Mouse (Mus musculus): ENCODE data around the gene Tubgcp2. TPM values are rescaled to one million over a fixed set of nuclear protein-coding genes. Genes with fewer than 3 reads are reported as not detected.

The Tubgcp2 gene
- 58.1 and 67.4 TPM in 2 replicates for polyA plus RNA-seq (2014; fragmentation: Nextera tagmentation; extraction: Ambion mirVana)

DNA sequence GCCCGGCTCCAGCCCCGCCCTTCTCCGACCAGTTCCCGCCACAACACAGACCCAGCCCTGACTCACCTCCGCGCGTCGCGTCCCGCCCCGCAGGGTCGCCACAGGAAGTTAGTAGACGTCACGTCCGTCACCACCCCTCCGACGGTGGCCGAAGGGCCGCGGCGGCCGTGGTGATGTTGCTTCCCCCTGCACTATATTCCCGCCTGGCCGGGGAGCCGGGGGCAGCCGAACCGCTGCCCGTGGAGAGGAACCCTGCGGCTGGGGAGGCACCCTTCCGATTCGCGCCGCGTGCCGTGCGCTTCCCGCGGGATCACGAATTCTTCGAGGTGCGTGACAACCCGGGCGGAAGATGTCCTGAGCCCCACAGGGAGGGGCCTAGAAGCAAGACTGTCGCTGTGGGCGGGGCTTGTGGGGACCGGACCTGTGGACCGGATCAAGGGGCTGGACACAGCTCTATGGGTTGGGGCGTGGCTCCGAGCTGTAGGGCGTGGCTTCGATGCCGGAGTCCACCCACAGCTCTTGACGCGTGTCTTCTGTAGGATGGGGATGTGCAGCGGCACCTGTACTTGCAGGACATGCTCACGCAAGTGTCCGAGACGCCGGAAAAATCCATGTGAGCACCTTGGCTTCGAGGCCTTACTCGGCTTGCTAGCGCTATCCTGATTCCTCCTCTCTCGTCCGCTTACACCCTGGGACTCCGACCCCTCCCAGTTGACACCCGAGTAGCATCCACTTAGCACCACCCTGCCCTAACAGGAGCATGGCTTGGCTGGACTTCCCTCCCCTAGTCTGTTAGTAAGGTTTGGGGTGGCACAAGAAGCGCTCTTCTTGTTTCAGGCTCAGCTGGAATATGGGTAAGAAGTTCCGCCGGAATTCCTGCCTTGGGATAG, at the start of gene Tubgcp2, which contains the start of gene Zfp511:
Tubgcp2 (minus strand) TSS at position 389 of the 890 bp plus-strand sequence.
Zfp511 (plus strand) TSS at position 111 of the 890 bp plus-strand sequence.
- DNase-seq (ENCODE audit: low spot score) (peak; percentile 97), ATAC-seq (ENCODE audit: low FRiP score) (peak; percentile 98)
- 2% methylated on average over 69 of the region's 69 CpGs for WGBS
- H3K36me3 ChIP-seq (ENCODE audit: control insufficient read depth, insufficient read depth, low read length), result peaks cover 6% of the 10 kb centered on the region; the same call in 1 of the 2 replicates
- peaks cover 6% of the 10 kb centered on the region; the same call in 1 of the 2 replicates for H3K4me1 ChIP-seq (replicated peaks; ENCODE audit: control insufficient read depth, insufficient read depth, low read length)
- H3K4me2 ChIP-seq (replicated peaks; ENCODE audit: low read depth, low read length), result peak within 1 kb of the TSS; percentile 79
- H3K9me3 ChIP-seq (ENCODE audit: control insufficient read depth, low read length), result no peaks in the 10 kb centered on the region
- peak within 1 kb of the TSS; percentile 86 for H3K9ac ChIP-seq (ENCODE audit: low read depth, low read length)
- H3K27me3 ChIP-seq (ENCODE audit: control insufficient read depth, insufficient read depth, low read length), result no peaks in the 10 kb centered on the region
- H3K27ac ChIP-seq (ENCODE audit: low read depth, low read length), result peak within 1 kb of the TSS; percentile 87
- H3K4me3 ChIP-seq (ENCODE audit: low read depth, low read length), result peak within 1 kb of the TSS; percentile 89

DNA sequence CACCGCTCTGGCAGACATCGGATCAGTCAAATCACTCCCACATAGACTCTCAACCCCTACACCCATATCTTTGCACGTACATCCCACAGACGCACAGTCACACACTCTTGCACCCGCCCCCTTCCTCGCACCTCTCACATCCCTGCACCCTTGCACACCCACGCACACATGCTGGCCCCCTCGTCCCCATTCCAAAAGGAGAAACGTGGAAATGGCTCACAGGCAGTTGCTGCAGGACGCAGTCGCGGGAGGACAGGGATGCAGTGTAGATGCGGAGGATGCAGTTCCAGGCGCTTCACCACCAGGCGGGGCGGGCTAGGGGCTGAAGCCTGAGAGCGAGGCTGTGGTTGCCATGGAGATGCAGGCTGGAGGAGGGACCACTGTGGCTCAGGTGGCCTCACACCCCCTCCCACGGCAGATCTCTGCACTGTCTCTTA, 45.8 kb upstream of the Tubgcp2 start, which contains the start of gene Caly:
Caly (minus strand) TSS at position 307 of the 437 bp plus-strand sequence.
- Histone ChIP-seq H3K4me3 (ENCODE audit: low read depth, low read length) (peak within 1 kb of the TSS; percentile 26), H3K36me3 (ENCODE audit: control insufficient read depth, insufficient read depth, low read length) (no peaks in the 10 kb centered on the region), H3K4me1 (replicated peaks; ENCODE audit: control insufficient read depth, insufficient read depth, low read length) (peaks cover 12% of the 10 kb centered on the region), H3K9ac (ENCODE audit: low read depth, low read length) (peak within 1 kb of the TSS; percentile 42), H3K27me3 (ENCODE audit: control insufficient read depth, insufficient read depth, low read length) (peaks cover 28% of the 10 kb centered on the region), H3K9me3 (ENCODE audit: control insufficient read depth, low read length) (no peaks in the 10 kb centered on the region), H3K4me2 (replicated peaks; ENCODE audit: low read depth, low read length) (peak within 1 kb of the TSS; percentile 53), H3K27ac (ENCODE audit: low read depth, low read length) (no peak within 1 kb of the TSS)
- DNase-seq (ENCODE audit: low spot score) (peak; percentile 87), ATAC-seq (ENCODE audit: low FRiP score) (peak; percentile 74)
- 8% methylated on average over 18 of the region's 18 CpGs for WGBS

DNA sequence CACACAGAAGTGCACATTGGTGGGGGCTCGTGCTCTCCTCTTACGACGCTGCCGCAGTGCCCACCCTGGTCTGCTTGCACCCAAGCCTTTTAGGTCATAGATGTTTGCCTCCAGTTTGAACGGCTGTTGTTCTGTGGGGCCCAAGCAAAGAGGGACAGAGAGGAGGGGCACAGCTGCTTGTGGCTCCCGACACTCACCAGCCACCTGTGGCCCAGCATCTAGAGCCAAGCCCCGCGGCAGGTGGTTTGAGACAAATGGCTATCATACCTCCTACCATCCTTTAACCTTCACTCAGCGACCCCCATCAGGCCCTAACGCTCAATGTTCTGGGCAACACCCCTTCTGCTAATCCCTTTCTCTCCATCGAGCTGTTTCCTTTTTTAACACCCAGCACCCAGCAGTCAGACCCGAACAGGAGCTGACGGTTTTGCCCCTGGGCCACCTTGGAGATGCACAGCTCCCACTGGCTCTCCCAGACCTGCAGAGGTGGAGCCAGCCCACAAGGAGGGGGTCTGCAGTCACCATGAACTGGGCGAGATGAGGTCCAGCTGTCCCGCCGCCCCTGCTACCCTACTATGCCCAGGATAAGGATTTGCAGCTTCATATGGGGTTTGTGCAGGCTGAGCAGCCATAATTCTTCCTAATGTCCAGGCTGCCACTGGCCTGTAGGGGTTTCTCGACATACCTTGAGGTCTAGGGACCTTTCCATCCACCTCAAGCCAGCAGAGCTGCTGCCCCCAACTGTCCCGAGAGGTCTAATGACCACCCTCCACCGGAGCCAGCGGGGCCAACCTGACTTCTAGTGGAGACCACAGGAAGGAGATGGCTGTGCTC, 45.2 kb upstream of the Tubgcp2 start:
- 12% methylated on average over 20 of the region's 20 CpGs for WGBS
- Histone ChIP-seq H3K27ac (ENCODE audit: low read depth, low read length) (no peak overlapping the region), H3K9me3 (ENCODE audit: control insufficient read depth, low read length) (no peaks in the 10 kb centered on the region), H3K9ac (ENCODE audit: low read depth, low read length) (no peak overlapping the region), H3K4me2 (replicated peaks; ENCODE audit: low read depth, low read length) (peak overlapping the region; percentile 53), H3K27me3 (ENCODE audit: control insufficient read depth, insufficient read depth, low read length) (peaks cover 28% of the 10 kb centered on the region), H3K4me1 (replicated peaks; ENCODE audit: control insufficient read depth, insufficient read depth, low read length) (peaks cover 12% of the 10 kb centered on the region), H3K36me3 (ENCODE audit: control insufficient read depth, insufficient read depth, low read length) (no peaks in the 10 kb centered on the region), H3K4me3 (ENCODE audit: low read depth, low read length) (peak overlapping the region; percentile 26)
- DNase-seq (ENCODE audit: low spot score) (peak; percentile 16), ATAC-seq (ENCODE audit: low FRiP score) (peak; percentile 32)

DNA sequence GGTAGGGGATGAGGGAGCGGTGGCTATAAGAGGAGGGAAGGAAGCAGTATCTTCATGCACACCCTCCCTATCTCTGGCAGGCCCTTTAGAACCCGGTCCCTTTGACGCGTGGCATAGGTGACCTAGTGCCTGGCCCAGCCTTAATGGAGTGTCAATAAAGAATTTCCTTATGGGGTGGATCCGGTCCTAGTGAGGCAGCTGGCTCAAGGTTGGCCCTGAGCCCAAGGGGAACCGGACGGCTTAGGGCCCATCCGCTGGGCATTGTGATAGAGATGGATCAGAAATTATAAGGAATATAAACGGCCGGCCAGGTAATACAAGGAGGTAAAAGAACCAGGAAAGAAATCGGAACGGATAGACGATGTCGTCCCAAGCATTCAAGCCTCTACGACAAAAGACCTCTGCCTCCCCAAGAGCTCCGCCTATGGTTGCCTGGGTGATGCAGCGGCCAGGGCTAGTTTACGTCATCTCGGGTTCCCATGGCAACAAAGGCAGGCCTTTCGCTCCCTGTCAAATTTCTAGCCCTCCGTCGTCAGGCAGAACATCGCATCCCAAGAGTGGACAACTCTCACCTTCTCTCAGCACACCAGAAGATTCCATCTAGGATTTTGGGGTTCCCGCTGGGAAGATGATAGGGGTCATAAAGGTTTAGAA, 44.2 kb upstream of the Tubgcp2 start:
- Histone ChIP-seq H3K4me3 (ENCODE audit: low read depth, low read length) (peak overlapping the region; percentile 26), H3K27me3 (ENCODE audit: control insufficient read depth, insufficient read depth, low read length) (peaks cover 28% of the 10 kb centered on the region), H3K4me1 (replicated peaks; ENCODE audit: control insufficient read depth, insufficient read depth, low read length) (peaks cover 12% of the 10 kb centered on the region), H3K36me3 (ENCODE audit: control insufficient read depth, insufficient read depth, low read length) (no peaks in the 10 kb centered on the region), H3K27ac (ENCODE audit: low read depth, low read length) (peak overlapping the region; percentile 67), H3K4me2 (replicated peaks; ENCODE audit: low read depth, low read length) (peak overlapping the region; percentile 53), H3K9me3 (ENCODE audit: control insufficient read depth, low read length) (no peaks in the 10 kb centered on the region), H3K9ac (ENCODE audit: low read depth, low read length) (peak overlapping the region; percentile 44; the same call in 1 of the 2 replicates)
- peak; percentile 83 for ATAC-seq (ENCODE audit: low FRiP score)
- WGBS, result 4% methylated on average over 24 of the region's 24 CpGs
- peak; percentile 95 for DNase-seq (ENCODE audit: low spot score)

DNA sequence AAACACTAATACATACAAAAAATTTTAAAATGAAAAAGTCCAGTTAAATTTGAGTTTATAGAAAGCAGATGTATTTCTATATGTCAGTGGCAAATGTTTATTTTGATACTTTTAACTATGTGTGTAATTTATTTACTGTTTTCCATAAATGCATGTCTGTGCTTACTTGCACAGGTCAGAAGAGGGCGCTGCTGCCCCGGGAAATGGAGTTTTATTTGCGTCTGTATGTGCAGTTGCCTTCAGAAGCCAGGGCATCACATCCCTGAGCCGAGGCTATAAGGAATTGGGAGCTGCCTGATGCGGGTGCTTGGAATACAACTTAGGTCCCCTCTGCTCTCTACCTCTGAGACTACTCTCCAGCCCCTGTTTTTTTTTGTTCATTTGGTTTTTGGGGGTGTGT, 42.2 kb upstream of the Tubgcp2 start:
- Histone ChIP-seq H3K9me3 (ENCODE audit: control insufficient read depth, low read length) (no peaks in the 10 kb centered on the region), H3K4me3 (ENCODE audit: low read depth, low read length) (no peak overlapping the region), H3K4me2 (replicated peaks; ENCODE audit: low read depth, low read length) (no peak overlapping the region), H3K36me3 (ENCODE audit: control insufficient read depth, insufficient read depth, low read length) (no peaks in the 10 kb centered on the region), H3K27ac (ENCODE audit: low read depth, low read length) (no peak overlapping the region), H3K4me1 (replicated peaks; ENCODE audit: control insufficient read depth, insufficient read depth, low read length) (peaks cover 12% of the 10 kb centered on the region), H3K9ac (ENCODE audit: low read depth, low read length) (no peak overlapping the region), H3K27me3 (ENCODE audit: control insufficient read depth, insufficient read depth, low read length) (peaks cover 28% of the 10 kb centered on the region)
- 7% methylated on average over 5 of the region's 5 CpGs for WGBS
- peak; percentile 87 for DNase-seq (ENCODE audit: low spot score)
- ATAC-seq (ENCODE audit: low FRiP score), result no peak

DNA sequence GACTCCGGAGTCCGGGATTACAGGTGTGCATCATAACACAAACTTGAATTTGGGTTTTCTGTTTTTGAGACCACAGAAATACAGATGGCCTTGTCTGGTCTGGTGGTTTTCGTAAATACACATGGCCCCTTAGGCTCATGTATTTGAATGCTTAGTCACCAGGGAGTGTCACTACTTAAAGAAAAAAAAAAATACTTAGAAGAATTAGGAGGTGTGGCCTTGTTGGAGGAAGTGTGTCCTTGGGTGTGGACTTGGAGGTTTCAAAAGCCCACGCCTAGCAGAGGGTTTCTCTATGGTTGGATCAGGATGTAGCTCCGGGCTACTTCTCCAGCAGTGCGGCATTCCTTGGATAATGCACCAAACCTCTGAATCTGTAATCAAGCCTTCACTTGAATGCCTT, 41.2 kb upstream of the Tubgcp2 start:
- Histone ChIP-seq H3K4me3 (ENCODE audit: low read depth, low read length) (no peak overlapping the region), H3K27me3 (ENCODE audit: control insufficient read depth, insufficient read depth, low read length) (peaks cover 28% of the 10 kb centered on the region), H3K4me1 (replicated peaks; ENCODE audit: control insufficient read depth, insufficient read depth, low read length) (peaks cover 12% of the 10 kb centered on the region), H3K27ac (ENCODE audit: low read depth, low read length) (no peak overlapping the region), H3K4me2 (replicated peaks; ENCODE audit: low read depth, low read length) (no peak overlapping the region), H3K36me3 (ENCODE audit: control insufficient read depth, insufficient read depth, low read length) (no peaks in the 10 kb centered on the region), H3K9ac (ENCODE audit: low read depth, low read length) (no peak overlapping the region), H3K9me3 (ENCODE audit: control insufficient read depth, low read length) (no peaks in the 10 kb centered on the region)
- 81% methylated on average over 6 of the region's 6 CpGs for WGBS
- DNase-seq (ENCODE audit: low spot score) (no peak), ATAC-seq (ENCODE audit: low FRiP score) (no peak)

DNA sequence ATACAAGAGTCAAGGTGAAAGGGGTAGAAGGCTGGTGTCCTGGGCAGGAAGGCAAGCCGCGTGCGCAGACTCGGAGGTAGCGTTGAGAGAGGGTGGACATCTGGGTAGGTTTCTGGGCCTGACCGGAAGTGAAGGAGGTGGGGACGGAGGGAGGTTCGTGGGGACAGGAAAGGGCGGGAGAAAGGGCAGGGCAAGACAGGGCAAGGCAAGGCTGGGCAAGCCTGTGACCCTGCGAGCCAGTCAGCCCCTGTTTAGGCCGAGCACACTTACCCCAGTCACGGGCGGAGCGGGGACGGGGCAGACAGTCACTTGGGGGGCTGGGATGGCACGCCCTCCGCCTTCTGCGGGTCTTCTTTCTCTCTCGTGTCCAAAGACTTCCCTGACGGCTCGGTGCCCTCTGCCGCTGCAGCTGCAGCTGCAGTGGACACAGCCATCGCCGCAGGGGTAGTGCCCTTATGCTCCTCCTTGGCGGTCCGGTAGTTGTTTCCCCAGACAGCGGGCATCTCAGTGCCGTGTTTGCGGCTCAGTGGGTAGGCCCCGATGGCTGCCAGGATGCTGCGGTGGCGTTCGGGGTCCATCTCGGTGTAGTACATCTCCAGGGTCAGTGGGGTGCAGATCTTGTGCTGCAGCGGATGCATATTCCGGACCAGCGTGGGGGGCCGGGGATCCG, 33.7 kb upstream of the Tubgcp2 start:
- H3K4me2 ChIP-seq (replicated peaks; ENCODE audit: low read depth, low read length), result peak overlapping the region; percentile 36
- no peaks in the 10 kb centered on the region for H3K36me3 ChIP-seq (ENCODE audit: control insufficient read depth, insufficient read depth, low read length)
- WGBS, result 32% methylated on average over 38 of the region's 39 CpGs
- H3K4me1 ChIP-seq (replicated peaks; ENCODE audit: control insufficient read depth, insufficient read depth, low read length), result no peaks in the 10 kb centered on the region
- no peaks in the 10 kb centered on the region for H3K9me3 ChIP-seq (ENCODE audit: control insufficient read depth, low read length)
- DNase-seq (ENCODE audit: low spot score), result peak; percentile 27
- ATAC-seq (ENCODE audit: low FRiP score), result no peak
- 0 out of 2 replicates have a peak overlapping the region, but pooled peaks have one; percentile 10 for H3K4me3 ChIP-seq (ENCODE audit: low read depth, low read length)
- no peaks in the 10 kb centered on the region for H3K27me3 ChIP-seq (ENCODE audit: control insufficient read depth, insufficient read depth, low read length)
- H3K27ac ChIP-seq (ENCODE audit: low read depth, low read length), result no peak overlapping the region
- peak overlapping the region; percentile 45; the same call in 1 of the 2 replicates for H3K9ac ChIP-seq (ENCODE audit: low read depth, low read length)
